Mouse (Mus musculus) CH12.LX (cell line): Measurements from ENCODE around the gene Pi16. TPM values are rescaled to one million over a fixed set of nuclear protein-coding genes. Genes with fewer than 3 reads are reported as not detected.

Experiments used
- DNase-seq: peaks from one replicate; pipeline ENCODE4 v3.0.0-alpha.2; 2013; ENCODE audit errors: extremely low read depth
- H3K27ac ChIP-seq: 2 replicates; pipeline ENCODE4 v1.5.1; 2012; ENCODE audit warnings: low read depth, mild to moderate bottlenecking, control low read depth, moderate library complexity; ENCODE audit not compliant: insufficient read depth
- H3K27me3 ChIP-seq: replicated peaks from 2 replicates; pipeline ENCODE3; 2012; ENCODE audit warnings: inconsistent platforms
- H3K36me3 ChIP-seq, 2 experiments: replicated peaks in 1 of 2; 2 replicates each; pipeline versions ENCODE3 to v1.6.1; 2012; ENCODE audit warnings: inconsistent platforms in 1 of 2, low read length in 1 of 2, mild to moderate bottlenecking in 1 of 2, mixed read lengths in 1 of 2, moderate library complexity in 1 of 2; ENCODE audit not compliant: control insufficient read depth in 1 of 2, insufficient read depth in 1 of 2
- H3K4me1 ChIP-seq, 2 experiments: 2 replicates each; pipeline ENCODE4 v1.6.1; 2012; ENCODE audit warnings: inconsistent platforms in 1 of 2, moderate library complexity in 1 of 2; ENCODE audit not compliant: insufficient read depth in 2 of 2, control insufficient read depth in 1 of 2
- H3K4me2 ChIP-seq: 2 replicates; pipeline ENCODE4 v1.6.1; 2012; ENCODE audit warnings: low read depth, mild to moderate bottlenecking, control low read depth; ENCODE audit not compliant: poor library complexity, insufficient read depth, severe bottlenecking
- H3K4me3 ChIP-seq, 3 experiments: fragments of 150-350 bp in 1 of 3; sonication (generic) in 1 of 3; replicated peaks in 1 of 3; 2 replicates each; pipeline versions ENCODE3 to v1.5.1; 2011 to 2012; ENCODE audit warnings: low read depth in 2 of 3, low read length in 2 of 3, mild to moderate bottlenecking in 2 of 3, moderate library complexity in 2 of 3, control low read depth in 1 of 3, improper control_type of control experiment in 1 of 3, inconsistent platforms in 1 of 3, mixed read lengths in 1 of 3; ENCODE audit not compliant: poor library complexity in 1 of 3
- H3K79me2 ChIP-seq: replicated peaks from 2 replicates; pipeline ENCODE4 v1.6.1; 2012; ENCODE audit warnings: mild to moderate bottlenecking, moderate library complexity; ENCODE audit not compliant: control insufficient read depth, poor library complexity, insufficient read depth, severe bottlenecking; ENCODE audit errors: extremely low read depth
- H3K9ac ChIP-seq: 2 replicates; pipeline ENCODE4 v1.6.1; 2012; ENCODE audit warnings: low read depth, mild to moderate bottlenecking, control low read depth, moderate library complexity; ENCODE audit not compliant: insufficient read depth
- H3K9me3 ChIP-seq: replicated peaks from 2 replicates; pipeline ENCODE3; 2012; ENCODE audit warnings: low read length, inconsistent platforms, mixed read lengths
- CHD1 ChIP-seq: IDR thresholded peaks from 2 replicates; pipeline ENCODE4 v1.6.1; 2012; ENCODE audit warnings: low read depth, low read length, improper control_type of control experiment, inconsistent platforms
- CHD2 ChIP-seq: IDR thresholded peaks from 2 replicates; pipeline ENCODE4 v1.6.1; 2011; ENCODE audit warnings: low read length, improper control_type of control experiment
- CTCF ChIP-seq, 2 experiments: IDR thresholded peaks in 1 of 2; conservative IDR thresholded peaks in 1 of 2; 2 replicates each; pipeline ENCODE4 v1.5.1; 2011 to 2012; ENCODE audit warnings: low read depth in 2 of 2, low read length in 2 of 2, improper control_type of control experiment in 1 of 2, inconsistent platforms in 1 of 2, mild to moderate bottlenecking in 1 of 2, moderate library complexity in 1 of 2
- E2F4 ChIP-seq: IDR thresholded peaks from 2 replicates; pipeline ENCODE4 v1.6.1; 2011; ENCODE audit warnings: low read depth, low read length, improper control_type of control experiment; ENCODE audit not compliant: insufficient replicate concordance
- ETS1 ChIP-seq: conservative IDR thresholded peaks from 2 replicates; pipeline ENCODE4 v1.6.1; 2012; ENCODE audit warnings: low read depth, mild to moderate bottlenecking, inconsistent platforms, low read length, improper control_type of control experiment, moderate library complexity
- IRF4 ChIP-seq: IDR thresholded peaks from 2 replicates; pipeline ENCODE4 v1.6.1; 2014; ENCODE audit warnings: low read depth, mild to moderate bottlenecking, inconsistent platforms, low read length, improper control_type of control experiment
- JUN ChIP-seq: IDR thresholded peaks from 2 replicates; pipeline ENCODE4 v1.6.1; 2011; ENCODE audit warnings: low read depth, mild to moderate bottlenecking, low read length, improper control_type of control experiment, moderate library complexity; ENCODE audit not compliant: insufficient read depth
- KAT2A ChIP-seq: IDR thresholded peaks from 2 replicates; pipeline ENCODE4 v1.6.1; 2012; ENCODE audit warnings: low read length, improper control_type of control experiment, inconsistent platforms; ENCODE audit not compliant: insufficient replicate concordance
- MAFK ChIP-seq: IDR thresholded peaks from 2 replicates; pipeline ENCODE4 v1.6.1; 2011; ENCODE audit warnings: low read length, improper control_type of control experiment; ENCODE audit not compliant: insufficient replicate concordance
- MEF2A ChIP-seq: IDR thresholded peaks from 2 replicates; pipeline ENCODE4 v1.6.1; 2014; ENCODE audit warnings: low read depth, mild to moderate bottlenecking, inconsistent platforms, low read length, improper control_type of control experiment, borderline replicate concordance
- NRF1 ChIP-seq: IDR thresholded peaks from 2 replicates; pipeline ENCODE4 v1.6.1; 2014; ENCODE audit warnings: low read depth, mild to moderate bottlenecking, inconsistent platforms, low read length, improper control_type of control experiment, moderate library complexity
- PAX5 ChIP-seq: IDR thresholded peaks from 2 replicates; pipeline ENCODE4 v1.6.1; 2012; ENCODE audit warnings: low read length, inconsistent platforms, mixed read lengths
- TBP ChIP-seq: conservative IDR thresholded peaks from 2 replicates; pipeline ENCODE4 v1.6.1; 2011; ENCODE audit warnings: low read depth, low read length, improper control_type of control experiment
- dilution Hi-C: fragments of 300-500 bp; cut with MboI; formaldehyde crosslinking; loops from 2 replicates; pipeline ENCODE4 v1.14.3; 2020; ENCODE audit warnings: low sequenced_read_pairs; ENCODE audit not compliant: extremely low pct_unique_long_range_greater_than_20kb, extremely low pct_ligation_motif_present
- in situ Hi-C: fragments of 300-500 bp; cut with MboI; formaldehyde crosslinking; loops from 3 replicates; pipeline ENCODE4 v1.14.3; 2019; ENCODE audit warnings: low sequenced_read_pairs, low pct_ligation_motif_present, low pct_unique_long_range_greater_than_20kb, mixed read lengths
- polyA plus RNA-seq: library from polyadenylated mRNA; unstranded; fragments of >175 nt; gene quantifications from 2 replicates; pipeline ENCODE4 v1.2.1, GENCODE M21; 2012; ENCODE audit warnings: low read depth; ENCODE audit not compliant: insufficient read length
- total RNA-seq, 2 experiments: library from RNA; depleted of rRNA; stranded (reverse); fragments of 300-350 nt in 1 of 2; fragments of >200 nt in 1 of 2; gene quantifications; 2 replicates each; pipeline ENCODE4 v1.2.3; 2012 to 2014

Gene Pi16
- total and polyA plus RNA-seq, 3 experiments: 0.13 TPM; not detected in 2

DNA sequence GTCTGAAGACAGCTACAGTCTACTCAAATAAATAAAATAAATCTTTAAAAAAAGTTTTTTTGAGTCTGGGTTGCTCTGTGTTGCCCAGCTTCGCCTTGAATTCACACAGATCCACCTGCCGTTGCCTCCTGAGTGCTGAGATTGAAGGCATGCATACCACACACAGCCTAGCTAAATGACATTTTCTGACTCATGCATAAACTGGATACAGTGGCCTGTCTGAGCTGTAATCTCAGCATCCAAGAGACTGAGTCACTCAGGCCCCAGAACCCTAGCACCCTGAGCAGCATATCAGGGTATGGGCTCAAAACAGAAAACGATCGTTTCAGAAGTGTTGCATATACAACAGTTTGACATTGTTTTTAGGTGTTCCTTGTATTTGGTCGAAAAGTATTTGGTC lies 35.9 kb upstream of the Pi16 start:
- TF ChIP-seq JUN: no peak
- TF ChIP-seq E2F4: no peak
- TF ChIP-seq NRF1: no peak
- TF ChIP-seq MAFK: no peak
- TF ChIP-seq CTCF (conservative IDR thresholded peaks at IDR 0.05 in 1 of 2, IDR thresholded peaks at IDR 0.05 in 1 of 2; ENCODE audit: low read depth in 2 of 2, low read length in 2 of 2): no peak
- Histone ChIP-seq H3K4me1 (peaks cover 0 to 3% of the 10 kb centered on the region in 2 experiments; a peak in 1 of 4 replicates), H3K27ac (no peak overlapping the region), H3K79me2 (no peaks in the 10 kb centered on the region), H3K9me3 (peaks cover 2% of the 10 kb centered on the region), H3K9ac (no peak overlapping the region), H3K4me3 (no peak overlapping the region), H3K27me3 (no peaks in the 10 kb centered on the region), H3K36me3 (peaks cover 55 to 81% of the 10 kb centered on the region in 2 experiments), H3K4me2 (no peak overlapping the region)
- no peak for DNase-seq
- in situ Hi-C loops (no loop called here), dilution Hi-C loops (no loop called here)

GRCm38 (mm10) chr17:29282216-29282952 lies 35.1 kb upstream of the Pi16 start:
- no peaks in the 10 kb centered on the region for H3K4me1 ChIP-seq
- TF ChIP-seq MAFK: no peak
- no peak for TF ChIP-seq ETS1
- TF ChIP-seq MEF2A: no peak
- no peak for TF ChIP-seq PAX5
- no peak for TF ChIP-seq IRF4
- TF ChIP-seq KAT2A: no peak
- TF ChIP-seq NRF1: no peak
- TF ChIP-seq TBP: no peak
- TF ChIP-seq CHD1: no peak
- no peak for TF ChIP-seq CHD2
- H3K4me3 ChIP-seq: no peak overlapping the region
- H3K9ac ChIP-seq: no peak overlapping the region
- dilution Hi-C loops: no loop called here
- H3K27ac ChIP-seq: no peak overlapping the region
- no peaks in the 10 kb centered on the region for H3K27me3 ChIP-seq
- peaks cover 55 to 76% of the 10 kb centered on the region in 2 experiments for H3K36me3 ChIP-seq
- no peak for DNase-seq
- in situ Hi-C loops: no loop called here
- H3K4me2 ChIP-seq: no peak overlapping the region
- H3K79me2 ChIP-seq: no peaks in the 10 kb centered on the region
- peaks cover 2% of the 10 kb centered on the region for H3K9me3 ChIP-seq
